Mouse (Mus musculus) C2C12 (cell line): ENCODE data around the gene Osgep. TPM values are rescaled to one million over a fixed set of nuclear protein-coding genes. Genes with fewer than 3 reads are reported as not detected.

Experiments
- H3K27me3 ChIP-seq: one replicate; pipeline ENCODE4 v1.6.1; 2011; ENCODE audit not compliant: control insufficient read depth, insufficient read depth, insufficient read length
- H3K36me3 ChIP-seq: one replicate; pipeline ENCODE4 v1.6.1; 2011; ENCODE audit not compliant: control insufficient read depth, insufficient read depth
- H3K4me3 ChIP-seq: one replicate; pipeline ENCODE4 v1.5.1; 2011; ENCODE audit warnings: mild to moderate bottlenecking, control low read depth; ENCODE audit not compliant: poor library complexity, insufficient read depth, severe bottlenecking
- H3K79me2 ChIP-seq: one replicate; pipeline ENCODE4 v1.6.1; 2011; ENCODE audit not compliant: control insufficient read depth, insufficient read depth
- H3K79me3 ChIP-seq: one replicate; pipeline ENCODE4 v1.6.1; 2011; ENCODE audit warnings: low read depth, control low read depth
- H3ac ChIP-seq: one replicate; pipeline ENCODE3; 2011; ENCODE audit warnings: low read depth; ENCODE audit not compliant: control insufficient read depth, insufficient read length
- CEBPB ChIP-seq: IDR thresholded peaks from one replicate; pipeline ENCODE4 v1.6.1; 2011; ENCODE audit warnings: low read depth, mild to moderate bottlenecking, control low read depth, moderate library complexity
- CTCF ChIP-seq: IDR thresholded peaks from one replicate; pipeline ENCODE4 v1.5.1; 2011; ENCODE audit not compliant: control insufficient read depth, insufficient read depth, insufficient read length
- FOSL1 ChIP-seq: IDR thresholded peaks from one replicate; pipeline ENCODE4 v1.8.0; 2011; ENCODE audit warnings: mild to moderate bottlenecking, low read length; ENCODE audit not compliant: poor library complexity, insufficient read depth, severe bottlenecking
- MAX ChIP-seq: IDR thresholded peaks from one replicate; pipeline ENCODE4 v1.6.1; 2011; ENCODE audit warnings: mild to moderate bottlenecking, control low read depth
- MYOD1 ChIP-seq: IDR thresholded peaks from one replicate; pipeline ENCODE4 v1.6.1; 2011; ENCODE audit warnings: low read depth; ENCODE audit not compliant: control insufficient read depth, insufficient read length
- MYOG ChIP-seq: IDR thresholded peaks from one replicate; pipeline ENCODE4 v1.6.1; 2011; ENCODE audit not compliant: control insufficient read depth, insufficient read length; ENCODE audit errors: extremely low read depth
- USF1 ChIP-seq: IDR thresholded peaks from one replicate; pipeline ENCODE4 v1.6.1; 2011; ENCODE audit warnings: low read depth, mild to moderate bottlenecking, control low read depth, moderate library complexity
- polyA plus RNA-seq: library from polyadenylated mRNA; unstranded; fragments of >200 nt; fragmentation: generic; extraction: Trizol; gene quantifications from one replicate; pipeline ENCODE4 v1.2.1, GENCODE M21; 2012; ENCODE audit warnings: missing spikeins

Osgep gene
- polyA plus RNA-seq, 1 experiment = 54.5 TPM

DNA sequence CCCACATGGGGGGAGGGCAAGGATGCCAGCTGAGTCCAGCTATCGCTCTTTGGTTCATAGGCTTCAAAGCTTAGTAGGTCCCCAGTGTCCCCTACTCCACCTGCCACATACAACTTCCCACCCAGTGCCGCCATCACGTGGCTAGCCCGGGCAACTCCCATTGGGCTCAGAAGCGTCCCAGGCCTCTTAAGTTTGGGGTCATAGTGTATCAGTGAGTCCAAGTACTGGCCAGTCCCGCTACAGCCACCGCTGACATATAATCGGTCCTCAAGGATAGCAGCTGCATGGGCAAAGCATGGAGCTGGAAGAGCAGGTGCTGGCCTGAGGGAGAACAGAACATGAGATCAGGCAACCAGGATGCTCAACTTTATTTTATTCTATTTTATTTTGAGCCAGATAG is 33.1 kb downstream of the Osgep start:
- no peaks in the 10 kb centered on the region for H3K27me3 ChIP-seq
- H3ac ChIP-seq = no peak overlapping the region
- no peaks in the 10 kb centered on the region for H3K79me2 ChIP-seq
- H3K79me3 ChIP-seq = no peaks in the 10 kb centered on the region
- no peaks in the 10 kb centered on the region for H3K36me3 ChIP-seq
- H3K4me3 ChIP-seq = no peak overlapping the region
- no peak for TF ChIP-seq FOSL1
- TF ChIP-seq USF1 = no peak
- TF ChIP-seq MYOG = no peak
- no peak for TF ChIP-seq CEBPB
- TF ChIP-seq MAX = no peak
- no peak for TF ChIP-seq MYOD1
- TF ChIP-seq CTCF = no peak

DNA sequence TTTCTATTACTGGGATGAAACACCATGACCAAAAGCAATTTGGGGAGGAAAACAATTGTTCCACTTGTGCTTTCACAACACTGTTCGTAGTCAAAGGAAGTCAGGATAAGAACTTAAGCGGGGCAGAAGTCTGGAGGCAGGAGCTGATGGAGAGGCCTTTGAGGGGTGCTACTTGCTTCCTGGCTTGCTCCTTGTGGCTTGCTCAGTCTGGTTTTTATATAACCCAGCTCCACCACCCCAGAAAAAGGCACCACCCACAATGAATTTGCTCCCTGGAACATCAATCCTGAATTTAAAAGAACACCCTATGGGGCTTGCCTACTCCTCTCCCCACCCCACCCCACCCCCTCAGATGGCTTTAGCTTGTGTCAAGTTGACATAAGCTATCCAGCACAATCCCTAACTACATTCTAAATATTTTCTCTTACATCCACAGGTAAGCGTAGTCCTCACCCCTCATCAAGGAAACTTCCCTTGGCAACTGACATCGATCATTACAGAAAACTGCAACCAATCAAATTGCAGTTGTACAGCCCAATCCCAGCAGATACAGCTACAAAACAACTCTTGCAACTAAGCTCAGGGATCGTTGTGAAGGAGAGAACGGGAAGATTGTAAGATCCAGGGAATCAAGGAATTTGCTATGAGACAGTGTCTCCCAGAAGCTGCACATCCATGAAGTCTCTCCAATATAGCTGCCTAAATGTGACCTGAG is 48.3 kb downstream of the Osgep start:
- no peaks in the 10 kb centered on the region for H3K36me3 ChIP-seq
- TF ChIP-seq MYOD1 (no peak), CTCF (no peak), MYOG (no peak), CEBPB (no peak), MAX (no peak), FOSL1 (no peak), USF1 (no peak)
- H3K79me3 ChIP-seq = no peaks in the 10 kb centered on the region

DNA sequence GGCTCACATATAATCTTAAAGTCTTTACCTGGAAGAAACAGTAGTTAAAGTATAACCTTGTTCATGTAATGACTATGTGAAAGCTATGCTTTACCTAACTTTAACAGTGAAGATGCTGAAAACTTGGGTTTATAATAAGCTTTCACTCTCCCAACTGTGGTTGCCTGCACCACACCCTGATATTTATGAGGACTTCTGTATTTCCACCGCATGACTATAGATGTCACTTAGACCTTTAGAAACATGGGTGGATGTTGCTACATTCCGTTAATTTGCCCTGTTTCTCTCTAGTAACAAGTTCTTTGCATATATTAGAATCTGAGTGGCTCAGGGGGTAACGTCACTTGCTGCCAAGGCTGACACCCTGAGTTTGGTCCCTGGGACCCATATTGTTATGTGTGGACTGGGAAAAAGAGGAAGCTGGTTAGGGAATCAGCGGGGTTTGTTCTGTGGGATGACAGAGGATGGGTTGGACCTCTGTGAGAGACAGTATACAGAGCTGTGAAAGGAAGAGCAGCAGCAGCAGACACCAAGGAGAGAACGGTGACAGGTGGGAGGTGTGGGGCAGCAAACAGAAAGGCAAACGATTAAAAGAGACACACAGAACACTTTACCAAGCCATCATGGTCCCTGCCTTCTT is 49.0 kb downstream of the Osgep start:
- no peak for TF ChIP-seq MAX
- TF ChIP-seq FOSL1 = no peak
- no peak for TF ChIP-seq MYOD1
- no peak for TF ChIP-seq CTCF
- TF ChIP-seq CEBPB = no peak
- TF ChIP-seq USF1 = no peak
- TF ChIP-seq MYOG = no peak
- H3K79me2 ChIP-seq = no peaks in the 10 kb centered on the region

More for the DNA sequence above, 48.3 kb downstream of the Osgep start:
- Histone ChIP-seq H3ac (no peak overlapping the region), H3K27me3 (no peaks in the 10 kb centered on the region), H3K4me3 (no peak overlapping the region), H3K79me2 (no peaks in the 10 kb centered on the region)

DNA sequence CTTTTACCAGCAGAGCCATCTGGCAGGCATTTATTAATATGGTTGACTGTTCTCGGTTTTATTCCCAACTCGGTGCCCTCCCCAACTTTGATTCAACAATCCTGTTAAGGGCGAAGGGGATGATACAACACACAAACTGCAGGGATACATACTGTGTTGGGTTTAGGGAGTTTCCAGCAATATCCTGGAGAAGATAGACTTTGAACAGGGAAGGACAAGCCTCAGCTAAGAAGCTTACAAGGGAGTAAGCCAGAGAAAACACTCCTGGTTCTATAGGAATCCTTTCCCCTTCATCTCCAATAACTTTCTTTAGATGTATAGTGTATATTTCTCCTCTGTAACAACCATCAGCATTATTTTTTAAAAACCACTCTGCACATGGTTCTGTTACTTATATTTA is 49.5 kb downstream of the Osgep start:
- no peak overlapping the region for H3K4me3 ChIP-seq
- TF ChIP-seq MAX = no peak
- no peak for TF ChIP-seq FOSL1
- no peak for TF ChIP-seq MYOG
- TF ChIP-seq CTCF = no peak
- TF ChIP-seq MYOD1 = no peak
- TF ChIP-seq CEBPB = no peak
- TF ChIP-seq USF1 = no peak
- no peak overlapping the region for H3ac ChIP-seq
- H3K79me2 ChIP-seq = no peaks in the 10 kb centered on the region
- no peaks in the 10 kb centered on the region for H3K36me3 ChIP-seq
- no peaks in the 10 kb centered on the region for H3K79me3 ChIP-seq
- H3K27me3 ChIP-seq = no peaks in the 10 kb centered on the region

More for the DNA sequence above, 49.0 kb downstream of the Osgep start:
- Histone ChIP-seq H3ac (no peak overlapping the region), H3K79me3 (no peaks in the 10 kb centered on the region), H3K4me3 (no peak overlapping the region), H3K36me3 (no peaks in the 10 kb centered on the region), H3K27me3 (no peaks in the 10 kb centered on the region)

DNA sequence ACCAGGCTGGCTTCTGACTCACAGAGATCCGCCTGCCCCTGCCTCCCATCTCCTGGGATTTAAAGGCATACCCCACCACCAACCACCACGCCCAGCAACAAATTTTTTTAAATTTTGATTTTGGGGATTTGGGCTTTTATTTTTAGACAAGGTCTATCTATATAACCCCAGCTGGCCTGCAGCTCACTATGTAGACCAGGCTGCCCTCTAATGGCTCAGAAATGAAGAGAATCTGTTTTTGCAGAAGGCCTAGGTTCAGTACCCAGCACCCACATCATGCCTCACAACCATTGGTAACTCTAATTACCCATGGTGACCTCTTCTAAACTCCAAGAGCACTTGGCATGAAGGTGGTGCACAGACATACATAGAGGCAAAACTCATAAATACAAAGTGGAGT is 53.4 kb downstream of the Osgep start:
- H3ac ChIP-seq = no peak overlapping the region
- no peaks in the 10 kb centered on the region for H3K79me3 ChIP-seq
- peaks cover 17% of the 10 kb centered on the region for H3K36me3 ChIP-seq
- H3K4me3 ChIP-seq = no peak overlapping the region
- H3K79me2 ChIP-seq = peaks cover 12% of the 10 kb centered on the region
- no peaks in the 10 kb centered on the region for H3K27me3 ChIP-seq
- TF ChIP-seq FOSL1 = no peak
- no peak for TF ChIP-seq MAX
- TF ChIP-seq MYOG = no peak
- no peak for TF ChIP-seq CTCF
- TF ChIP-seq USF1 = no peak
- no peak for TF ChIP-seq MYOD1
- no peak for TF ChIP-seq CEBPB
